Mouse (Mus musculus) v-Abl transformed pro-B cells (cell line): ENCODE data around the gene Map3k20.

Experiments used
- in situ Hi-C, 2 experiments: fragments of 400-800 bp; cut with MboI; formaldehyde crosslinking; loops; one replicate each; pipeline ENCODE4 v1.15.1; 2025; ENCODE audit not compliant: unreplicated experiment in 2 of 2

Gene Map3k20

GRCm38 (mm10) chr2:72464376-72465014 lies 179.1 kb downstream of the Map3k20 start:
- in situ Hi-C loops, result no loop called here

- in situ Hi-C loops, result no loop called here
These were observed 182.2 kb downstream of the Map3k20 start for GRCm38 (mm10) chr2:72467604-72468003.

GRCm38 (mm10) chr2:72471415-72472070 lies 186.1 kb downstream of the Map3k20 start:
- in situ Hi-C loops, result no loop called here

- in situ Hi-C loops, result no loop called here
These were observed 189.3 kb downstream of the Map3k20 start for GRCm38 (mm10) chr2:72474531-72475287.

GRCm38 (mm10) chr2:72475423-72475796 lies 190.0 kb downstream of the Map3k20 start:
- in situ Hi-C loops, result no loop called here

- in situ Hi-C loops, result no loop called here
These were observed 190.5 kb downstream of the Map3k20 start, which contains the start of gene Cdca7 for GRCm38 (mm10) chr2:72475797-72476485. TSS of gene Cdca7 (plus strand) at chr2:72476159.

- in situ Hi-C loops, result no loop called here
These were observed 191.2 kb downstream of the Map3k20 start for GRCm38 (mm10) chr2:72476486-72477211.

- in situ Hi-C loops, result no loop called here
These were observed 191.8 kb downstream of the Map3k20 start for GRCm38 (mm10) chr2:72477221-72477620.

GRCm38 (mm10) chr2:72478176-72478575 lies 192.7 kb downstream of the Map3k20 start:
- in situ Hi-C loops, result no loop called here

GRCm38 (mm10) chr2:72478921-72479320 lies 193.5 kb downstream of the Map3k20 start:
- in situ Hi-C loops, result no loop called here

GRCm38 (mm10) chr2:72479818-72480217 lies 194.4 kb downstream of the Map3k20 start:
- in situ Hi-C loops, result loop anchor here (5.0 kb wide), 2 partner anchors 78 to 88 kb away; no protein-coding TSS in a partner anchor

GRCm38 (mm10) chr2:72491650-72492049 lies 206.2 kb downstream of the Map3k20 start:
- in situ Hi-C loops, result no loop called here
